Mouse (Mus musculus) liver, embryonic 14.5 days (tissue): ENCODE data around the gene Praf2. TPM values are rescaled to one million over a fixed set of nuclear protein-coding genes. Genes with fewer than 3 reads are reported as not detected.

Experiments
- ATAC-seq: fragments of 200-750 bp; cut with Nextera tagmentation; 2 replicates; pipeline ENCODE4 v1.8.0; 2017; ENCODE audit warnings: moderate number of reproducible peaks, mild to moderate bottlenecking, moderate library complexity; ENCODE audit not compliant: insufficient read depth
- DNase-seq, 3 experiments: peaks; one replicate each; pipeline ENCODE4 v3.0.0-alpha.2; 2012 to 2013; ENCODE audit warnings: low read depth in 3 of 3, low spot score in 3 of 3
- H3K27ac ChIP-seq: fragments of 300-500 bp; sonication (generic); 2 replicates; pipeline ENCODE4 v1.5.1; 2014; ENCODE audit warnings: moderate library complexity, mild to moderate bottlenecking, control low read depth, inconsistent platforms
- H3K27me3 ChIP-seq: fragments of 300-500 bp; sonication (generic); 2 replicates; pipeline ENCODE4 v1.6.1; 2014; ENCODE audit warnings: mild to moderate bottlenecking, low read length, moderate library complexity; ENCODE audit not compliant: control insufficient read depth, insufficient read depth
- H3K36me3 ChIP-seq: fragments of 300-500 bp; sonication (generic); replicated peaks from 2 replicates; pipeline ENCODE4 v1.6.1; 2014; ENCODE audit warnings: low read depth; ENCODE audit not compliant: control insufficient read depth, insufficient read depth
- H3K4me1 ChIP-seq, 2 experiments: fragments of 200-500 bp in 1 of 2; fragments of 300-500 bp in 1 of 2; sonication (generic) in 1 of 2; replicated peaks; 2 replicates each; pipeline ENCODE4 v1.6.1; 2012 to 2014; ENCODE audit warnings: antibody characterized with exemption in 1 of 2, inconsistent platforms in 1 of 2, low read length in 1 of 2; ENCODE audit not compliant: control insufficient read depth in 2 of 2, insufficient read depth in 2 of 2
- H3K4me2 ChIP-seq: fragments of 300-500 bp; sonication (generic); 2 replicates; pipeline ENCODE4 v1.6.1; 2014; ENCODE audit warnings: low read depth, mild to moderate bottlenecking, control low read depth, moderate library complexity
- H3K4me3 ChIP-seq, 2 experiments: fragments of 200-500 bp in 1 of 2; fragments of 300-500 bp in 1 of 2; sonication (generic) in 1 of 2; 2 replicates each; pipeline ENCODE4 v1.5.1; 2012 to 2014; ENCODE audit warnings: low read depth in 2 of 2, low read length in 2 of 2, mild to moderate bottlenecking in 2 of 2, control low read depth in 1 of 2, inconsistent platforms in 1 of 2, moderate library complexity in 1 of 2; ENCODE audit not compliant: insufficient read depth in 1 of 2
- H3K9ac ChIP-seq: fragments of 300-500 bp; sonication (generic); replicated peaks from 2 replicates; pipeline ENCODE4 v1.6.1; 2014; ENCODE audit warnings: mild to moderate bottlenecking, control low read depth, moderate library complexity
- H3K9me3 ChIP-seq: fragments of 300-500 bp; sonication (generic); 2 replicates; pipeline ENCODE4 v1.6.1; 2016; ENCODE audit warnings: low read length, mixed read lengths; ENCODE audit not compliant: control insufficient read depth
- CTCF ChIP-seq: IDR thresholded peaks from 2 replicates; pipeline ENCODE4 v1.5.1; 2016; ENCODE audit warnings: antibody characterized with exemption, low read depth, control low read depth
- EP300 ChIP-seq: IDR thresholded peaks from 2 replicates; pipeline ENCODE4 v1.6.1; 2016; ENCODE audit warnings: antibody characterized with exemption, low read depth
- WGBS: fragments of 180-500 bp; shearing (Covaris S2); extraction: QIAGEN DNeasy Blood & Tissue Kit; methylation state at CpG from one replicate; pipeline ENCODE4 v1.1.7; 2014; ENCODE audit not compliant: insufficient replicate concordance; 5-methylcytosine and 5-hydroxymethylcytosine counted together
- polyA plus RNA-seq, 2 experiments: library from polyadenylated mRNA; depleted of rRNA in 1 of 2; stranded (reverse) in 1 of 2; unstranded in 1 of 2; fragments of >200 nt; fragmentation: Nextera tagmentation in 1 of 2; extraction: Ambion mirVana in 1 of 2; gene quantifications; 2 replicates each; pipeline versions ENCODE4 v1.2.1 to v1.2.3; 2012 to 2014

Praf2 gene
- polyA plus RNA-seq, 2 experiments: 4.0 to 4.3 TPM

- 0 out of 2 replicates have a peak overlapping the region, but pooled peaks have one; percentile 6 for H3K4me2 ChIP-seq
- H3K4me3 ChIP-seq: no peak overlapping the region
- H3K9me3 ChIP-seq: no peaks in the 10 kb centered on the region
- H3K9ac ChIP-seq: 0 out of 2 replicates have a peak overlapping the region, but pooled peaks have one; percentile 23
- peaks cover 0 to 18% of the 10 kb centered on the region in 2 experiments; a peak in 2 of 4 replicates for H3K4me1 ChIP-seq
- 49% methylated on average over 7 of the region's 7 CpGs for whole genome bisulfite sequencing
- H3K27me3 ChIP-seq: no peaks in the 10 kb centered on the region
- H3K27ac ChIP-seq: peak overlapping the region; percentile 33
- no peaks in the 10 kb centered on the region; the same call in 1 of the 2 replicates for H3K36me3 ChIP-seq
- ATAC-seq: peak; percentile 44; the same call in 1 of the 2 replicates
- DNase-seq: no peak
- no peak for TF ChIP-seq CTCF
- 0 out of 2 replicates have a peak, but pooled peaks have one; percentile 10 for TF ChIP-seq EP300
These were observed 41.2 kb downstream of the Praf2 start for GRCm38 (mm10) chrX:7769302-7770017.

- Histone ChIP-seq H3K27ac (no peak overlapping the region), H3K9ac (no peak overlapping the region), H3K36me3 (no peaks in the 10 kb centered on the region; the same call in 1 of the 2 replicates), H3K4me1 (peaks cover 6 to 19% of the 10 kb centered on the region in 2 experiments; a peak in 3 of 4 replicates), H3K9me3 (no peaks in the 10 kb centered on the region), H3K4me3 (no peak overlapping the region), H3K4me2 (no peak overlapping the region), H3K27me3 (no peaks in the 10 kb centered on the region)
- ATAC-seq: no peak
- TF ChIP-seq CTCF (peak; percentile 55), EP300 (no peak)
- WGBS: 43% methylated on average over 2 of the region's 2 CpGs
- DNase-seq: no peak
These were observed 44.5 kb downstream of the Praf2 start for GRCm38 (mm10) chrX:7772766-7773165.

GRCm38 (mm10) chrX:7775501-7776205 lies 47.4 kb downstream of the Praf2 start:
- DNase-seq (no peak), ATAC-seq (no peak)
- Histone ChIP-seq H3K4me2 (no peak overlapping the region), H3K27ac (no peak overlapping the region), H3K27me3 (no peaks in the 10 kb centered on the region), H3K4me3 (no peak overlapping the region), H3K36me3 (no peaks in the 10 kb centered on the region; the same call in 1 of the 2 replicates), H3K4me1 (peaks cover 16 to 35% of the 10 kb centered on the region in 2 experiments), H3K9me3 (no peaks in the 10 kb centered on the region), H3K9ac (no peak overlapping the region)
- 62% methylated on average over 9 of the region's 9 CpGs for WGBS
- TF ChIP-seq CTCF (no peak), EP300 (no peak)

- H3K9ac ChIP-seq: no peak overlapping the region
- no peak overlapping the region for H3K4me3 ChIP-seq
- WGBS: 34% methylated on average over 8 of the region's 8 CpGs
- ATAC-seq (peak; percentile 51), DNase-seq (no peak)
- no peaks in the 10 kb centered on the region; the same call in 1 of the 2 replicates for H3K36me3 ChIP-seq
- peaks cover 16 to 35% of the 10 kb centered on the region in 2 experiments for H3K4me1 ChIP-seq
- H3K4me2 ChIP-seq: no peak overlapping the region
- peak overlapping the region; percentile 61 for H3K27ac ChIP-seq
- H3K9me3 ChIP-seq: no peaks in the 10 kb centered on the region
- TF ChIP-seq CTCF (peak; percentile 88), EP300 (no peak)
- H3K27me3 ChIP-seq: no peaks in the 10 kb centered on the region
These were observed 48.3 kb downstream of the Praf2 start for GRCm38 (mm10) chrX:7776329-7777082.
